Mouse (Mus musculus): Measurements from ENCODE around the gene Lgi2. TPM values are rescaled to one million over a fixed set of nuclear protein-coding genes. Genes with fewer than 3 reads are reported as not detected.

Lgi2 gene
- polyA plus RNA-seq, 1 experiment from 2014 or later = 5.6 TPM

- Histone ChIP-seq H3K36me3 (ENCODE audit: control insufficient read depth, insufficient read depth, low read length) (no peaks in the 10 kb centered on the region), H3K9me3 (replicated peaks; ENCODE audit: control insufficient read depth, low read length, poor library complexity, severe bottlenecking) (no peaks in the 10 kb centered on the region), H3K4me1 (ENCODE audit: control insufficient read depth, insufficient read depth, low read length) (no peaks in the 10 kb centered on the region), H3K4me3 (ENCODE audit: low read depth, low read length) (no peak overlapping the region), H3K27ac (ENCODE audit: low read length) (no peak overlapping the region), H3K27me3 (ENCODE audit: control insufficient read depth, insufficient read depth, low read depth, low read length) (no peaks in the 10 kb centered on the region), H3K9ac (ENCODE audit: low read depth, low read length) (no peak overlapping the region), H3K4me2 (ENCODE audit: low read length) (no peak overlapping the region)
- no peak for ATAC-seq
- 94% methylated on average over 8 of the region's 8 CpGs for WGBS
These were observed 39.8 kb downstream of the Lgi2 start for GRCm38 (mm10) chr5:52526324-52526986.

GRCm38 (mm10) chr5:52524207-52524606 lies 42.1 kb downstream of the Lgi2 start:
- no peak overlapping the region for H3K27ac ChIP-seq (ENCODE audit: low read length)
- no peaks in the 10 kb centered on the region for H3K4me1 ChIP-seq (ENCODE audit: control insufficient read depth, insufficient read depth, low read length)
- 60% methylated on average over 3 of the region's 3 CpGs for WGBS
- no peak overlapping the region for H3K9ac ChIP-seq (ENCODE audit: low read depth, low read length)
- H3K36me3 ChIP-seq (ENCODE audit: control insufficient read depth, insufficient read depth, low read length) = no peaks in the 10 kb centered on the region
- H3K4me2 ChIP-seq (ENCODE audit: low read length) = no peak overlapping the region
- no peak overlapping the region for H3K4me3 ChIP-seq (ENCODE audit: low read depth, low read length)
- no peaks in the 10 kb centered on the region for H3K27me3 ChIP-seq (ENCODE audit: control insufficient read depth, insufficient read depth, low read depth, low read length)
- ATAC-seq = peak; percentile 75
- no peaks in the 10 kb centered on the region for H3K9me3 ChIP-seq (replicated peaks; ENCODE audit: control insufficient read depth, low read length, poor library complexity, severe bottlenecking)

- WGBS = 86% methylated on average over 2 of the region's 2 CpGs
These were observed 46.3 kb downstream of the Lgi2 start for GRCm38 (mm10) chr5:52519921-52520320.

GRCm38 (mm10) chr5:52516072-52516476 lies 50.2 kb downstream of the Lgi2 start:
- Histone ChIP-seq H3K9ac (ENCODE audit: low read depth, low read length) (peak overlapping the region; percentile 62), H3K4me1 (ENCODE audit: control insufficient read depth, insufficient read depth, low read length) (peaks cover 6% of the 10 kb centered on the region; the same call in 1 of the 2 replicates), H3K36me3 (ENCODE audit: control insufficient read depth, insufficient read depth, low read length) (no peaks in the 10 kb centered on the region), H3K4me3 (ENCODE audit: low read depth, low read length) (peak overlapping the region; percentile 36), H3K27me3 (ENCODE audit: control insufficient read depth, insufficient read depth, low read depth, low read length) (no peaks in the 10 kb centered on the region), H3K4me2 (ENCODE audit: low read length) (peak overlapping the region; percentile 70), H3K9me3 (replicated peaks; ENCODE audit: control insufficient read depth, low read length, poor library complexity, severe bottlenecking) (no peaks in the 10 kb centered on the region), H3K27ac (ENCODE audit: low read length) (peak overlapping the region; percentile 50)
- WGBS = 11% methylated on average over 21 of the region's 21 CpGs
- ATAC-seq = peak; percentile 83

More at GRCm38 (mm10) chr5:52519921-52520320, 46.3 kb downstream of the Lgi2 start:
- Histone ChIP-seq H3K9ac (ENCODE audit: low read depth, low read length) (no peak overlapping the region), H3K4me1 (ENCODE audit: control insufficient read depth, insufficient read depth, low read length) (peaks cover 6% of the 10 kb centered on the region; the same call in 1 of the 2 replicates), H3K4me2 (ENCODE audit: low read length) (no peak overlapping the region), H3K9me3 (replicated peaks; ENCODE audit: control insufficient read depth, low read length, poor library complexity, severe bottlenecking) (no peaks in the 10 kb centered on the region), H3K4me3 (ENCODE audit: low read depth, low read length) (no peak overlapping the region), H3K27ac (ENCODE audit: low read length) (no peak overlapping the region), H3K36me3 (ENCODE audit: control insufficient read depth, insufficient read depth, low read length) (no peaks in the 10 kb centered on the region), H3K27me3 (ENCODE audit: control insufficient read depth, insufficient read depth, low read depth, low read length) (no peaks in the 10 kb centered on the region)
- ATAC-seq = no peak

GRCm38 (mm10) chr5:52515246-52516021 lies 50.8 kb downstream of the Lgi2 start:
- Histone ChIP-seq H3K9ac (ENCODE audit: low read depth, low read length) (peak overlapping the region; percentile 62), H3K36me3 (ENCODE audit: control insufficient read depth, insufficient read depth, low read length) (no peaks in the 10 kb centered on the region), H3K4me2 (ENCODE audit: low read length) (peak overlapping the region; percentile 70), H3K4me1 (ENCODE audit: control insufficient read depth, insufficient read depth, low read length) (peaks cover 6% of the 10 kb centered on the region; the same call in 1 of the 2 replicates), H3K9me3 (replicated peaks; ENCODE audit: control insufficient read depth, low read length, poor library complexity, severe bottlenecking) (no peaks in the 10 kb centered on the region), H3K27ac (ENCODE audit: low read length) (0 out of 2 replicates have a peak overlapping the region, but pooled peaks have one; percentile 50), H3K27me3 (ENCODE audit: control insufficient read depth, insufficient read depth, low read depth, low read length) (no peaks in the 10 kb centered on the region), H3K4me3 (ENCODE audit: low read depth, low read length) (peak overlapping the region; percentile 36)
- ATAC-seq = peak; percentile 64
- whole genome bisulfite sequencing = 17% methylated on average over 22 of the region's 22 CpGs

GRCm38 (mm10) chr5:52511089-52511488 lies 55.2 kb downstream of the Lgi2 start:
- 74% methylated on average over 3 of the region's 3 CpGs for WGBS
- no peak overlapping the region for H3K27ac ChIP-seq (ENCODE audit: low read length)
- ATAC-seq = no peak

GRCm38 (mm10) chr5:52509416-52509815 lies 56.8 kb downstream of the Lgi2 start:
- H3K27me3 ChIP-seq (ENCODE audit: control insufficient read depth, insufficient read depth, low read depth, low read length) = no peaks in the 10 kb centered on the region
- no peaks in the 10 kb centered on the region for H3K9me3 ChIP-seq (replicated peaks; ENCODE audit: control insufficient read depth, low read length, poor library complexity, severe bottlenecking)
- no peak overlapping the region for H3K27ac ChIP-seq (ENCODE audit: low read length)
- H3K9ac ChIP-seq (ENCODE audit: low read depth, low read length) = no peak overlapping the region
- H3K36me3 ChIP-seq (ENCODE audit: control insufficient read depth, insufficient read depth, low read length) = no peaks in the 10 kb centered on the region
- WGBS = 92% methylated on average over 6 of the region's 6 CpGs
- no peak overlapping the region for H3K4me2 ChIP-seq (ENCODE audit: low read length)
- ATAC-seq = no peak
- no peaks in the 10 kb centered on the region for H3K4me1 ChIP-seq (ENCODE audit: control insufficient read depth, insufficient read depth, low read length)
- no peak overlapping the region for H3K4me3 ChIP-seq (ENCODE audit: low read depth, low read length)

More at GRCm38 (mm10) chr5:52511089-52511488, 55.2 kb downstream of the Lgi2 start:
- no peaks in the 10 kb centered on the region for H3K36me3 ChIP-seq (ENCODE audit: control insufficient read depth, insufficient read depth, low read length)
- H3K4me1 ChIP-seq (ENCODE audit: control insufficient read depth, insufficient read depth, low read length) = peaks cover 4% of the 10 kb centered on the region; the same call in 1 of the 2 replicates
- no peak overlapping the region for H3K4me3 ChIP-seq (ENCODE audit: low read depth, low read length)
- H3K27me3 ChIP-seq (ENCODE audit: control insufficient read depth, insufficient read depth, low read depth, low read length) = no peaks in the 10 kb centered on the region
- no peak overlapping the region for H3K4me2 ChIP-seq (ENCODE audit: low read length)
- H3K9ac ChIP-seq (ENCODE audit: low read depth, low read length) = no peak overlapping the region
- no peaks in the 10 kb centered on the region for H3K9me3 ChIP-seq (replicated peaks; ENCODE audit: control insufficient read depth, low read length, poor library complexity, severe bottlenecking)

GRCm38 (mm10) chr5:52504666-52505065 lies 61.6 kb downstream of the Lgi2 start:
- ATAC-seq = no peak
- Histone ChIP-seq H3K27ac (ENCODE audit: low read length) (no peak overlapping the region), H3K4me3 (ENCODE audit: low read depth, low read length) (no peak overlapping the region), H3K9me3 (replicated peaks; ENCODE audit: control insufficient read depth, low read length, poor library complexity, severe bottlenecking) (no peaks in the 10 kb centered on the region), H3K27me3 (ENCODE audit: control insufficient read depth, insufficient read depth, low read depth, low read length) (no peaks in the 10 kb centered on the region), H3K4me2 (ENCODE audit: low read length) (no peak overlapping the region), H3K9ac (ENCODE audit: low read depth, low read length) (no peak overlapping the region), H3K36me3 (ENCODE audit: control insufficient read depth, insufficient read depth, low read length) (no peaks in the 10 kb centered on the region), H3K4me1 (ENCODE audit: control insufficient read depth, insufficient read depth, low read length) (no peaks in the 10 kb centered on the region)
- WGBS = 85% methylated on average over 13 of the region's 13 CpGs

- Histone ChIP-seq H3K4me2 (ENCODE audit: low read length) (no peak overlapping the region), H3K4me1 (ENCODE audit: control insufficient read depth, insufficient read depth, low read length) (no peaks in the 10 kb centered on the region), H3K9me3 (replicated peaks; ENCODE audit: control insufficient read depth, low read length, poor library complexity, severe bottlenecking) (no peaks in the 10 kb centered on the region), H3K27me3 (ENCODE audit: control insufficient read depth, insufficient read depth, low read depth, low read length) (no peaks in the 10 kb centered on the region), H3K9ac (ENCODE audit: low read depth, low read length) (no peak overlapping the region), H3K4me3 (ENCODE audit: low read depth, low read length) (no peak overlapping the region), H3K36me3 (ENCODE audit: control insufficient read depth, insufficient read depth, low read length) (no peaks in the 10 kb centered on the region), H3K27ac (ENCODE audit: low read length) (no peak overlapping the region)
- WGBS = 92% methylated on average over 11 of the region's 11 CpGs
- no peak for ATAC-seq
These were observed 62.1 kb downstream of the Lgi2 start for GRCm38 (mm10) chr5:52504148-52504547.
